Mouse (Mus musculus) small intestine, adult 2 months (tissue): ENCODE data around the gene Nprl2.
A peak's percentile ranks its signal among the peaks of the same experiment; 100 is the strongest.

ENCODE experiments used
- CTCF ChIP-seq: fragments of 200-500 bp; IDR thresholded peaks from 2 replicates; pipeline ENCODE4 v1.5.1; 2012; ENCODE audit warnings: low read depth, mild to moderate bottlenecking, control low read depth, inconsistent platforms, low read length, moderate library complexity, mixed read lengths; ENCODE audit not compliant: insufficient replicate concordance, insufficient read length; ENCODE audit errors: extremely low read depth
- POLR2A ChIP-seq: fragments of 200-500 bp; IDR thresholded peaks from 2 replicates; pipeline ENCODE4 v1.6.1; 2012; ENCODE audit warnings: low read depth, mild to moderate bottlenecking, control low read depth, inconsistent platforms, low read length, moderate library complexity

GRCm38 (mm10) chr9:107514303-107514955 is 27.6 kb upstream of the Nprl2 start:
- TF ChIP-seq POLR2A: no peak
- peak; percentile 98 for TF ChIP-seq CTCF
